Mouse (Mus musculus): ENCODE measurements around the gene Tescl.
A peak's percentile ranks its signal among the peaks of the same experiment; 100 is the strongest.

DNA sequence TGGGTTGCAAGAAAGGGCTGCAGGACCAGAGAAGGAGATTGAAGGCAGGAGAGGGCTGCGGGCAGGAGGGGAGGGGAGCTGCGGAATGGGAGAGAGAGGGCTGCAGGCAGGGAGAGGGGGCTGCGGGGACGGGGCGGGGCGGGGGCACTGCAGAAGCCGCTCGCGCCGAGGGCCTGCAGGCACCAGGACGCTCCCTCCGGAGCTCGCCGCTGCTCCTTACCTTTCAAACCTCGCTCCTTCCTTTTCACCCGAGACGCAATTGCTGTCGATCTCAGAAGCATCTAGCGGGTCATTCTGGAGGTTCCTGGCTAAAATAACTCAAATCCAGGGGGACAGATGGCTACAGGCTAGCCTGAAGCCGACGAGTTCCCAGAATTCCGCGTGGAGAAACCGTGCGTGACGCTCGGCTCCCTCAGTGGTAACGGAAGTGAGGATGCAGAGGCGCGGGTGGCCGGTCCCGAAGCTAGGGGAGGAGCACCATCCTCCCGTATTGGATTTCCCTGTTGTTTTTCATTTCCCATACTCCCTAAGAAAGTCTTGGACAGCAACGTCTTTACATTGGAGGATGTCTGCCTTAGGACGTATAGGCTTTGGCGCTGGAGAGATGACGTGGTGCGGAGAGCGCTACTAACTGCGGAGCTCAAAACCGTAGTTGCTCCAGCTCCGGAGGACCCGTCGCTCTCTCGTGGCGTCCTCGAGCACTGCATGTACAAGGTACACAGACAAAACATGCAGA lies 34.6 kb downstream of the Tescl start:
- TF ChIP-seq CTCF (conservative IDR thresholded peaks at IDR 0.05; ENCODE audit: insufficient read depth, insufficient read length, low read depth, low read length) (peak; percentile 52), POLR2A (IDR thresholded peaks at IDR 0.05; ENCODE audit: low read depth, low read length) (no peak)
